Comparison of ENCODE assay signal across 12 mouse cellular contexts in genomic region chr12:54796516-54797195, GRCm38 (mm10).
"Had no signal": no experiment of that assay in that cellular context is flagged by ENCODE, and none has a peak within 500 bp of the region (broad histone marks: within the 10 kb centered on the region; RNA-seq: fewer than 3 reads in every experiment).

No protein-coding gene starts in this region.

- DNase-seq: kidney, adult 9 months; kidney, postnatal 14 days; kidney, postnatal 4 days; liver; lung, adult 18-20 months; lung, postnatal 14 days; lung, postnatal 4 days; right cerebral cortex, adult 18-20 months; right cerebral cortex, postnatal 14 days; right cerebral cortex, postnatal 4 days; spleen, adult 18-20 months; thymus, postnatal 25 days had no signal
